Mouse (Mus musculus): ENCODE data around the gene Clmn. TPM values are rescaled to one million over a fixed set of nuclear protein-coding genes. Genes with fewer than 3 reads are reported as not detected.

Gene Clmn
- total and polyA plus RNA-seq, 3 experiments: 1.0 to 3.2 (median 2.5) TPM

DNA sequence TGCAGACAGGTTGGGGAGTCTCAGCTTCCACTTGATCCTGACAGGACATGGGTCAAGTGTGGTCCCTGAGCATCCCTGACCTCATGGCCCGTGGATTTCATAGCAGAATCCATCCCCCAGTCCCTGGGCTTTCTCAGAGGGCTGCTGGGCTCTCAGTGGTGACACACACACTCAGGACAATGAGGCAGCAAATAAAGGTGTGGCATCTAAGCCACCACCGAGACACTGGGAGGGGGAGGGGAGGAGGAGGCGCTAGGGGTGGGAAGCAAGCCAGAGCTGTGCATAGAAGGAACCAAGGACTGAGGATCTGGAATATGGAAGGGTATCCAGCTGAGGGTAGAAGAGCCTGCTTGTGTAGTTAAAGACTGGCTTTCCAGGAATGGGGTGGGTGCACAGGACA, 11.2 kb upstream of the Clmn start:
- 48% methylated on average over 3 of the region's 3 CpGs for WGBS

GRCm38 (mm10) chr12:104871987-104872386, 7.1 kb upstream of the Clmn start:
- H3K27me3 ChIP-seq (ENCODE audit: control insufficient read depth, insufficient read depth, low read length): no peaks in the 10 kb centered on the region
- H3K4me3 ChIP-seq: no peak overlapping the region
- WGBS: 82% methylated on average over 6 of the region's 6 CpGs
- TF ChIP-seq CTCF (IDR thresholded peaks at IDR 0.05) (no peak), EP300 (IDR thresholded peaks at IDR 0.05; ENCODE audit: insufficient read depth, low read depth, low read length) (no peak), POLR2A (IDR thresholded peaks at IDR 0.05; ENCODE audit: insufficient read depth, low read depth, low read length) (no peak)
- no peak overlapping the region for H3K9ac ChIP-seq (ENCODE audit: low read depth, low read length)
- DNase-seq: no peak
- H3K79me2 ChIP-seq (replicated peaks; ENCODE audit: control insufficient read depth, insufficient read depth, low read length): no peaks in the 10 kb centered on the region
- intact Hi-C loops (cut with DNase I): no loop called here
- no peaks in the 10 kb centered on the region for H3K4me1 ChIP-seq (ENCODE audit: control insufficient read depth, insufficient read depth, low read length)
- H3K36me3 ChIP-seq (ENCODE audit: control insufficient read depth, insufficient read depth, low read length): no peaks in the 10 kb centered on the region
- H3K27ac ChIP-seq: no peak overlapping the region

More for the DNA sequence above, 11.2 kb upstream of the Clmn start:
- DNase-seq: no peak
- no peak for TF ChIP-seq EP300 (IDR thresholded peaks at IDR 0.05; ENCODE audit: insufficient read depth, low read depth, low read length)
- TF ChIP-seq CTCF (IDR thresholded peaks at IDR 0.05): no peak
- no peak for TF ChIP-seq POLR2A (IDR thresholded peaks at IDR 0.05; ENCODE audit: insufficient read depth, low read depth, low read length)
- no peak overlapping the region for H3K4me3 ChIP-seq
- no peaks in the 10 kb centered on the region for H3K79me2 ChIP-seq (replicated peaks; ENCODE audit: control insufficient read depth, insufficient read depth, low read length)
- no peaks in the 10 kb centered on the region for H3K4me1 ChIP-seq (ENCODE audit: control insufficient read depth, insufficient read depth, low read length)
- H3K27me3 ChIP-seq (ENCODE audit: control insufficient read depth, insufficient read depth, low read length): no peaks in the 10 kb centered on the region
- no peak overlapping the region for H3K9ac ChIP-seq (ENCODE audit: low read depth, low read length)
- intact Hi-C loops (cut with DNase I): no loop called here
- no peak overlapping the region for H3K27ac ChIP-seq
- H3K36me3 ChIP-seq (ENCODE audit: control insufficient read depth, insufficient read depth, low read length): no peaks in the 10 kb centered on the region

DNA sequence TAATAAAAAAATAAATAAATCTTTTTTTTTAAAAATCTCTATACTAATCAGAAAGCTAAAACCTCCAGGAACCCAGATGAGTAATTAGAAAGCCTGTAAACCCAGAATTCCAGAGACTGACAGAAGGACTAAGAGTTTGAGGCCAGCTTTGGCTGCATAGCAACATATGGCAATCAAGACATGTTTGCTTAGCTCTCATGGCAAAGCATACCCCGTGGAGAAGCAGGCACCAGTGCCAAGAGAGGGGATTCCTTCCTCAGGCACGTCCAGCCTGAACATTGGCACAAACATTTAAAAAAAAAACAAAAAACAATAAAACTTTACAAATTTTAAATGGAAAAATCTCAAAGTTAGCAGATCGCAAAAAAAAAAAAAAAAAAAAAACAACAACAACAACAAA, 4.9 kb upstream of the Clmn start:
- TF ChIP-seq CTCF (IDR thresholded peaks at IDR 0.05) (no peak), EP300 (IDR thresholded peaks at IDR 0.05; ENCODE audit: insufficient read depth, low read depth, low read length) (no peak), POLR2A (IDR thresholded peaks at IDR 0.05; ENCODE audit: insufficient read depth, low read depth, low read length) (no peak)
- no peaks in the 10 kb centered on the region for H3K27me3 ChIP-seq (ENCODE audit: control insufficient read depth, insufficient read depth, low read length)
- no peak overlapping the region for H3K9ac ChIP-seq (ENCODE audit: low read depth, low read length)
- no peak for DNase-seq
- H3K79me2 ChIP-seq (replicated peaks; ENCODE audit: control insufficient read depth, insufficient read depth, low read length): no peaks in the 10 kb centered on the region
- intact Hi-C loops (cut with DNase I): no loop called here
- H3K4me1 ChIP-seq (ENCODE audit: control insufficient read depth, insufficient read depth, low read length): peaks cover 2% of the 10 kb centered on the region
- H3K4me3 ChIP-seq: no peak overlapping the region
- H3K36me3 ChIP-seq (ENCODE audit: control insufficient read depth, insufficient read depth, low read length): no peaks in the 10 kb centered on the region
- 86% methylated on average over 3 of the region's 3 CpGs for WGBS
- no peak overlapping the region for H3K27ac ChIP-seq

DNA sequence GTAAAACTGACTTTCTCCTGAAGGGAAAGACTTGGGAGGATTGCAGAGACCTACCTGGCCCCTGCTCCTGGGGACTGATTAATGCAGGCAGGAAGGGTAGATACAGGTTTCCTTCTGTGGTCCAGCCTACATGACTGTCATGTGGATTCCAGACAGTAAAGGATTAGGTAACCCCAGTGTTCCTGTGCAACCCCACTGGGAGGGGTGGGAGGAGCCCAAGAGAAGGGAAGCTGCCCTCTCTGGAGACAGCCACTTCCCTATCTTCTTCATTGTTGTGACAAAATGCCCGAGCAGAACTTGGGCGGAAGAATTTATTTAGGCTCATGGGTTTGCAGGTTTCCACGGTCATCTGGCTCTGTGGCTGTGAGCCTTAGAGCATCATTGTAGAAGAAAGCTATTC, 3.6 kb upstream of the Clmn start:
- TF ChIP-seq CTCF (IDR thresholded peaks at IDR 0.05) (no peak), EP300 (IDR thresholded peaks at IDR 0.05; ENCODE audit: insufficient read depth, low read depth, low read length) (no peak), POLR2A (IDR thresholded peaks at IDR 0.05; ENCODE audit: insufficient read depth, low read depth, low read length) (no peak)
- H3K27ac ChIP-seq: no peak overlapping the region

GRCm38 (mm10) chr12:104867851-104868250, 3.0 kb upstream of the Clmn start:
- Histone ChIP-seq H3K79me2 (replicated peaks; ENCODE audit: control insufficient read depth, insufficient read depth, low read length) (no peaks in the 10 kb centered on the region), H3K27ac (no peak overlapping the region), H3K9ac (ENCODE audit: low read depth, low read length) (no peak overlapping the region), H3K36me3 (ENCODE audit: control insufficient read depth, insufficient read depth, low read length) (no peaks in the 10 kb centered on the region), H3K4me1 (ENCODE audit: control insufficient read depth, insufficient read depth, low read length) (peaks cover 2% of the 10 kb centered on the region), H3K27me3 (ENCODE audit: control insufficient read depth, insufficient read depth, low read length) (no peaks in the 10 kb centered on the region), H3K4me3 (no peak overlapping the region)
- 82% methylated on average over 6 of the region's 6 CpGs for WGBS
- intact Hi-C loops (cut with DNase I): no loop called here
- TF ChIP-seq POLR2A (IDR thresholded peaks at IDR 0.05; ENCODE audit: insufficient read depth, low read depth, low read length): no peak
- no peak for TF ChIP-seq EP300 (IDR thresholded peaks at IDR 0.05; ENCODE audit: insufficient read depth, low read depth, low read length)
- TF ChIP-seq CTCF (IDR thresholded peaks at IDR 0.05): no peak
- DNase-seq: no peak

More for the DNA sequence above, 3.6 kb upstream of the Clmn start:
- Histone ChIP-seq H3K27me3 (ENCODE audit: control insufficient read depth, insufficient read depth, low read length) (no peaks in the 10 kb centered on the region), H3K4me1 (ENCODE audit: control insufficient read depth, insufficient read depth, low read length) (peaks cover 2% of the 10 kb centered on the region), H3K36me3 (ENCODE audit: control insufficient read depth, insufficient read depth, low read length) (no peaks in the 10 kb centered on the region), H3K4me3 (no peak overlapping the region), H3K9ac (ENCODE audit: low read depth, low read length) (no peak overlapping the region), H3K79me2 (replicated peaks; ENCODE audit: control insufficient read depth, insufficient read depth, low read length) (no peaks in the 10 kb centered on the region)
- DNase-seq: no peak
- 32% methylated on average over 3 of the region's 3 CpGs for WGBS
- intact Hi-C loops (cut with DNase I): no loop called here

DNA sequence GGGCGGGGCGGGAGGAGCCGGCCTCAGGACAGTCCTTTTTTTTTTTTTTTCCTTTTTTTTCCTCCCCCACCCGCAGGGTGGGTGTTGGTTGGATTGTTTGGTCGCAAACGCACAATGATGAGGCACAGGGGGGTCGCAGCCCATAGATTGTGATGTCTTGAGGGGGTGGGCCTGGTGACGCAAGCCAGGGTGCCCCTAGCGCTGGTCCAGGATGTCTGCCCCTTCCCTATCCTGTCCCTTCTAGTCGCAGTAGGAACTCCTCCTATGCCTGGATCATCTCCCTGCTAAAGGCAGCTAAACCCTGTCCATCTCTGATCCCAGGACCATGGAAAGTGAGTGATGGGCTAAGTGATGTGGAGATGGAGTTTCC, 275 bp upstream of the Clmn start:
- no peak overlapping the region; the same call in 1 of the 2 replicates for H3K27ac ChIP-seq

More for the DNA sequence above, 275 bp upstream of the Clmn start:
- Histone ChIP-seq H3K79me2 (replicated peaks; ENCODE audit: control insufficient read depth, insufficient read depth, low read length) (no peaks in the 10 kb centered on the region), H3K9ac (ENCODE audit: low read depth, low read length) (peak overlapping the region; percentile 20; the same call in 1 of the 2 replicates), H3K4me1 (ENCODE audit: control insufficient read depth, insufficient read depth, low read length) (peaks cover 2% of the 10 kb centered on the region), H3K27me3 (ENCODE audit: control insufficient read depth, insufficient read depth, low read length) (no peaks in the 10 kb centered on the region), H3K4me3 (peak overlapping the region; percentile 47), H3K36me3 (ENCODE audit: control insufficient read depth, insufficient read depth, low read length) (no peaks in the 10 kb centered on the region)
- 4% methylated on average over 10 of the region's 10 CpGs for WGBS
- TF ChIP-seq CTCF (IDR thresholded peaks at IDR 0.05) (no peak), POLR2A (IDR thresholded peaks at IDR 0.05; ENCODE audit: insufficient read depth, low read depth, low read length) (no peak), EP300 (IDR thresholded peaks at IDR 0.05; ENCODE audit: insufficient read depth, low read depth, low read length) (no peak)
- DNase-seq: no peak
- intact Hi-C loops (cut with DNase I): no loop called here

Data from heart, adult 2 months (tissue).